Mouse (Mus musculus): ENCODE data around the gene Tbc1d22a. TPM values are rescaled to one million over a fixed set of nuclear protein-coding genes. Genes with fewer than 3 reads are reported as not detected.

Gene Tbc1d22a
- total RNA-seq, 2 experiments from 2014 or later, result 23.2 to 24.5 TPM

DNA sequence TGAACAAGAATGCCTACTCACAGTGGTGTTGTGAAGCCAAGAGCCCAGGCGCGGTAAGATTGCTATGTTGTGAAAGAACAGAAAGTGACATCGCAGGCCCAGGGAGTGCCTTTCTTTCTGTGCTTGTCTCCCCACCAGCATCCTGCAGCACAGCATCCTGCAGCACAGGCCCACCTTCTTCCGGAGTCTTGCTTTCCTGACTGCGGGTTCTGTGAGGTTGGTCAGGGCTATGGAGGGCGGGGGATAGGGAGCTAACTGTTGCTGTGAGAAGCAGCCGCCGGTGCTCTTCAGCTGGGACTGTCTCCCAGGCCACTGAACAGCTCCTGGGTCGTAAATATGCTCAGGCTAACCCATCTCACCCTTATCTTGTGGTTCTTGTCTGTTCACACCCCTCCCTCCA, 131.6 kb downstream of the Tbc1d22a start:
- intact Hi-C loops (cut with DNase I), result no loop called here
- no peak for DNase-seq (ENCODE audit: low spot score in 2 of 2)

DNA sequence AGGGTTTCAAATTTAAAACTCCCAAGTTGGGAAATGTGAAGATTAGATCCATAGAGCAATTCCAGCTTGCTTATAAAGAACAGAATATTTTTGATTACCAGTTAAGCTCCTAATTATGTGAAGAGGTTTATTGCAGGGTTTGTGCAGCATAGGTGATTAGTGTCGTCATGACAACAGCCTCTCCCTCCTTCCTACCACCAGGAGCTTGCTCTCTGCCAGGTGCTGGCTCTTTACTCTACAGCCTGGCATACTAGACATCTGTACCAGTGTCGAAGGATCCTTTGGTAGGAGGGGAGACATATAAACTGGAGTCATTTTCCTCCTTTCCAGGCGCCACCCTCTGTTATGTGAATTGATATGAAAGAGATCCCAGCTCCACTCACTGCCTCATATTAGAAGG, 132.3 kb downstream of the Tbc1d22a start:
- DNase-seq (ENCODE audit: low spot score in 2 of 2), result no peak
- intact Hi-C loops (cut with DNase I), result no loop called here

DNA sequence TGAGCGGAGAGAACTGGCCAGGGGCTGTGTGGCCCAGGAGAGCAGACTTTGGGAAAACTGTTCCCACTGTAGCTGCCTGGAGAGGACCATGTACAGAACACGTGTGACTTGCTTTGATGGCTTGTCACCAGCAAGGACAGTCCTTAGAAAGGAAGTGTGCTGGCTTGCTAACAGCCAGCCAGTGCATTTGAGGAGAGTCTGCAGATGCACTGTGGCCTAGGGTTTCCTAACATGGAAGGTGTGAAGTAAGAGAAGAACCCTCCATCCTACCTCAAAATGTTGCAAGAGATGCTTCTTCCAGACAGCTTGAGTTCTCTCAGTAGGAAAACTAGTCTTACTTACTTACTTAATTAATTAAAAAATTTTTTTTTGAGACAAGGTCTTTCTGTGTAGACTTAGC, 140.7 kb downstream of the Tbc1d22a start:
- intact Hi-C loops (cut with DNase I), result no loop called here

DNA sequence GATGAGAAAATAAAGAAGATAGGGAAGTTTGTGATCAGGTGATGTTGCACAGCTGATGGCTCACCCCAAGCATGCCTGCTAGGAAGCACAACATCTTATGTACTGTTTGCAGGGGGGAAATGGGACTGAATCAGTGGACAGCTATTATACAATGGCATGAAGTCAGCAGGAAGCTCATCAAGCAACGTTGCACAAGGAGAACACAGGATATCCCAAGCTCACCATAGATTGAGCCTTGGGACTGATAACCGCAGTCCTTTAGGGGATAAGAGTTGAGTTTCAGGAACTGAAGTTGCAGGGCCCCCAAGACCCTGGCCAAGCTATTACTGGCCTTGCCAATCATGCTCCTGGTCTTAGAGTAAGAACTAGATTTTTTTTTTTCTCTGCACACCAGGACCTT, 141.6 kb downstream of the Tbc1d22a start:
- intact Hi-C loops (cut with DNase I), result no loop called here
- DNase-seq (ENCODE audit: low spot score in 2 of 2), result no peak

More for the DNA sequence above, 140.7 kb downstream of the Tbc1d22a start:
- DNase-seq (ENCODE audit: low spot score in 2 of 2), result no peak

DNA sequence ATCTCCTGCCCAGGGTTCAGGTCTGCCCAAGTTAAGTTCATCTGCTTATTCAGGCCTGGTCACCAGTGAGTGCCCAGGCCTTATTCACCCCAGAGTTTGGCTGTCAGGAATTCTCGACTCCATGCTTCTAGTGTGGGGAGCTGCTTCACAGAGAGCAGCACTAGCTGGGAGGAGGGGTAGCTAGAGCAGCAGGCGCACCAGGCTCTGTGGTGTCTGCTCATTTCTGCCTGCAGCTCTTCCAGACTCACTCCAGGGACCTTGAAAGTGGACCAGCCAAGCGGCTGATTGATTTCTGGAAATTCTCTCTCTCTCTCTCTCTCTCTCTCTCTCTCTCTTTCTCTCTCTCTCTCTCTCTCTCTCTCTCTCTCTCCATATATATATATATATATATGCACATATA, 146.1 kb downstream of the Tbc1d22a start:
- DNase-seq (ENCODE audit: low spot score in 2 of 2), result no peak
- intact Hi-C loops (cut with DNase I), result no loop called here

DNA sequence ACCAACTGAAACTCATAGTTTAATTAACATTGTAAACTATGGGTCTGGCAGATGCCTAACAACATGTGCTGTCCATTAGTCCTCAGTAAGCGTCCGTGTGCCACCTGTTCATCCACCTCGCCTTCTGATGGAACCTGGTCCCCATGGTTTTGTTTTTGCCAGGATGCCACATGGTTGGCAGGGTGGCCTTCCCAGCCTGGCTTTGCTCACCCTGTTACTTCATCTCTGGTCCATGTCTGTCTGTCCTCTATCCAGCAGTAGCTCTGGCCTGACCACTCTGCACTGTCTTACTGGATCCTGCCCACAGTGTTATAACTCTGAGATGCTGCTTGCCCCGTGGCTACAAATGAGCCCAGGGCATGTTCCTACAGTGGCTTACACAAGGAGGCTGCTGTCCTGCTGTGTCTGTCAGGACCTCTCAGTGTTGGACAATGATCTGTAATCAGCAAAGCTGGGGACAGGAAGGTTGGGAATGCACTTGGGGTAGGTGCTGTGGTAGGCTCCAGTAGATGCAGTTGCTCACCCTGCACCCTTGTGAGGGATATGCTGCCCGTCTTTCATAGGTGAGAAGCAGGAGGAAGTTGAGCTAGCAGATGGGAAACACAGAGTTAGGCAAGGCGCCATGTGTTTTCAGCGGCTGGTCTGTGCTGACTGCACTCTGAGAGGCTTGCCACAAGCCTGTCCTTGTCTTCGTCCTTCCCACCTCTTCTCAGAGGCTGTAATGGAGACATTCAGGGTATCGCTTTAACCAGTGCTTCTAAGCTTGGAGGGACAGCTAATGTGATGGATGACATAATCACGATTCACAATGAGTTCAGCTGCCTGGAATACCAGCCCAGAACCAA, 148.3 kb downstream of the Tbc1d22a start:
- peak; percentile 57 to 60 for DNase-seq (ENCODE audit: low spot score in 2 of 2)
- intact Hi-C loops (cut with DNase I), result no loop called here

DNA sequence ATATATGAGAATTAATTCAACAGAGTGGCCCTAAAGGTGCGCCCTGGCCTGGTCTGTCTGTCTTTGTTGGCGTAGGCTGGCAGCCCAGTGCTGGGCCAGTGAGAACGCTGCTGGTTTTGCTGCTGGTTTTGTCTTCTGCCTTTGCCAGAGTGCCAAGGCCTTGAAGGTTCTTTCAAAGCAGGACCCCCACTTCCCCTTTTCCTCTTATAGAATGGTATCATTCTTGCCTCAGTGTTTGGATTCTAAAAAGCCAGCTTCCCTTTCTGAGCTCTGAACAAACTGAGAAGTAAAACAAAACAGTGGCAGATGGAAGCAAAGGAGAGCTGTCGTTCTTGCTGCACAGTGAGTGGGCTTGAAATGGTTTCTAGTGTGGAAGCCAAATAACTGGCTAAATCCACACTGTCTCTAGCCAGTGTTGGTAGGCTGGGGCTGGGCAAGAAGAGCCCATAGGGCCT, 149.6 kb downstream of the Tbc1d22a start:
- intact Hi-C loops (cut with DNase I), result no loop called here
- DNase-seq (ENCODE audit: low spot score in 2 of 2), result peak; percentile 44 to 67

DNA sequence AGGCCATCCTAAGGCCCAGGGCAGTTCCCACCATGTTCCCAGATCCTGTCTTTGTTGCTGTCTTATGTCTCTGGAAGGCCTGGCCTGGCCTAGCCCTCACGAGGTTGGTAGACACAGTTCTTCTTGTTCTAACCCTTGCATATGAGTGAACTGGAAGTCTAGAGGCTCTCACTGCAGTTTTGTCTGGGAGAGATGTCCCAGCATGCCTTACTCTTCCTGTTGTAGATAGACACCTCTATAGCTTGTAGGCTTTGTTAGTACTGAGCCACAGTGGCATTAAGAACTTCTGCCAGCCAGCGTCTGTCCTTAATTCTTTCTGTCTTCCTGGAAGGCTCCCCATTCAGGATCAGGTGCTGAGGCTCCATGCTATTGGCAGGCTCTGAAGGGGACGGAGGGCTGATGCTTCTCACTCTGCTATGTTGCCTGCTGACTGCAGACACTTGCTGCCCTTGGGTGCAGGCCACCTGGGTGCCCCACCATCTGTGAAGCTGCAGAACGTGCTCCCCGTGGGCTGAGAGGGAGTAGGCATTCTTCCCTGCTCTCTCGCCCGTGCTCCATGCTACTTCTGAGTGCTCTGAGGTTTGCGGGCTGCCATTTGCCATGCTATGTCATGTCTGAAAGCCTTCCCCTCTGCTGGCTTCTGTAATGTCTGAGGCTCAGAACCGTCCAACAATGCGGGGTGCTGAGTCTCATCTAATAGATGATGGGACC, 150.8 kb downstream of the Tbc1d22a start:
- DNase-seq (ENCODE audit: low spot score in 2 of 2), result no peak
- intact Hi-C loops (cut with DNase I), result no loop called here

DNA sequence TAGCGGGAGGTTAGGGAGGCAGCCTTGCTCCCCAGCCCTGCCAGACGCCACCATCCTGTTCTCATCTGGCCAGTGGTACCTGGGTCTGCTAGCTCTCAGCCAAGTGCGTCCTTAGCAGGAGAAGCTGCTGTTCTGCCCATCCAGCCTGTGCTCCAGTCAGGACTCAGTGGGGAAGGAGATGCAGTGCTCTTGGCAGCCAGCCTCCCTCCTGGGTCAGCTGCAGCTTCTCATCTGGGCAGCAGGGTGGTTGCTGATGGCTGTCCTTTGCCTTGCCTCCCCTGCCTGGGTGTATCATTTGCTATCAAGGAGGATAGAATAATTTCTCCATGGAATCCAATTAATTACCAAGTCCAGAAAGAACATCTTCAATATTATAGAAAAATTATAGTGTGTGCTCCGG, 152.5 kb downstream of the Tbc1d22a start:
- intact Hi-C loops (cut with DNase I), result no loop called here
- no peak for DNase-seq (ENCODE audit: low spot score in 2 of 2)

DNA sequence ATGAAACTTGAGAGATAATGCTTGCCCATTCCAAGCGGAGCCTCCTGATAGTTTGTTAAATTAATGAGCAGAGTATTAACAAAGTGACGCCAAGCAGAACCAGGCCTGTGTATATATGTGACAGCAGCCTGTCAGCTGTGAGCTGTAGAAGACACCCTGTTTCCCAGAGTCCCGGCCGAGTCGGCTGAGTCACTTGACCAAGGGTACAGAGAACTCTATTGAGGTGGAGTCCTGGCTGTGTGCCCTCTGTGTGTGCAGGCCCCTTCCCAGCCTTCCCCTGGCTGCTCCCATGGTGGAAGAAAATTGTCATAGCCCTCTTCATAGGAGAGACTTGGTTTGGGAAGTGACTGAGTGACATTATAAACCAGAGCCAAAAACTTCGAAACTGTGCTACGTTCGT, 153.0 kb downstream of the Tbc1d22a start:
- intact Hi-C loops (cut with DNase I), result no loop called here
- DNase-seq (ENCODE audit: low spot score in 2 of 2), result no peak

DNA sequence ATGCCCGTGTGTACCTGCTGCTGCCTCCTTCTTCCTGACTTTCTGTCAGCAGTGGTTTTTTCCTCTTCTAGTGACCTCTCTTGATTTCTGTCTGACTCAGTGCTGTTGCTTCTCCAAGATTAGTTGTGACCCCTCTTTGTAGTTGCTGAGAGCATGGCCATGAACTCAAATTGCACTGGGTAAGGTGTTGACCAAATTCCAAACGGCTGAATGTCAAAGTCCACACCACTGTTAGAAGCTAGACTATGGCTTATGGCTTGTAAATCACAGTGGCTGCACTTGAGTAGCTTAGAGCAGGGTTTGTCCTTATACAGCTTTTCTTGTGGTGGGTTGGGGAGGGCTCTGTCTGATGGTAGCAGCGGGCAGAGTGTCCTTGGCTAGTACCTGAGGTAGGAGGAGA, 156.6 kb downstream of the Tbc1d22a start:
- intact Hi-C loops (cut with DNase I), result no loop called here

DNA sequence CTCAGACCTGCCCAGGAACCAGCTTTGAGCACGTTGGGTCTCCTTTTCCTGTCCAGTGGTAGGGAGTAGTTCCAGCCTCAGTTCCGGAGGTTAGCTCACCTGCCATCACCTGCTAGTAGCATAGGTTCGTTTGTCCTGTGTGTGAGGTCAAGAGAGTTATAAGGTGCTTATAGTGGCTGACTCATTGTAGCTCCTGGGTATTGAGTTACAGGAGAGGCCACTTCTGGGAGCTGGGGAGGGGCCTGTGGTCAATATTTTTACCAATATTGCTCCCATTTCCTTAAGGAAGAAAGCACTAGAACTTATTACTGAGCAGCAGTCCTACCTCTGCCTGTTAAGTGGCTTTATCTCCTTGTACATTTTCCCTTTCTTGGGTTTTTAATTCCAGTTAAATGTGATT, 161.0 kb downstream of the Tbc1d22a start:
- intact Hi-C loops (cut with DNase I), result no loop called here
- no peak for DNase-seq (ENCODE audit: low spot score in 2 of 2)

More for the DNA sequence above, 156.6 kb downstream of the Tbc1d22a start:
- DNase-seq (ENCODE audit: low spot score in 2 of 2), result no peak

DNA sequence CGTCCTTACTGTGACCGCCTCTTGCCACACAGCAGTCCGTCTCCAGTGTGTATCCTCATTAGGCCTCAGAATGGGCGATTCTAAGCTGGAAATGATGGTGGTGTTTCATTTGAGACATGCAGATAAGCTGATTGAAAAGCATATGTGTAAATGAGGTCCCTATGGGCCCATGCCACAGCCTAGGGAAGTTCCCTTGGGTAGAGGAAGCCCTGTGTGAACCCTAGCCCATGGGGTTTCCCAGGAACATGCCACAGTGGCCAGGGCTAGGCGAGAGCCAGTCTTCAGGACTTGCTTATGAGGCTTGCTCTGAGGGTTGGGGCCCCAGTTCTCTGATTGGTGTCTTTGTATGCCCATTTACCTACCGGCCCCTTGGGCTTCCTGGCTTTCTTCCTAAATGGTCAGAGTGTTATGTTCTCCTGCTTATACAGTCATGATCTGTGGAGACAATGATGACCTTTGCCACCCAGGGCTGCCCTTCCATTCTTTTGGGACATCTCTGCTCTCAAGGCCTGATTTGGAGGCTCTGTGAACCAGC, 161.7 kb downstream of the Tbc1d22a start:
- no peak for DNase-seq (ENCODE audit: low spot score in 2 of 2)
- intact Hi-C loops (cut with DNase I), result no loop called here

DNA sequence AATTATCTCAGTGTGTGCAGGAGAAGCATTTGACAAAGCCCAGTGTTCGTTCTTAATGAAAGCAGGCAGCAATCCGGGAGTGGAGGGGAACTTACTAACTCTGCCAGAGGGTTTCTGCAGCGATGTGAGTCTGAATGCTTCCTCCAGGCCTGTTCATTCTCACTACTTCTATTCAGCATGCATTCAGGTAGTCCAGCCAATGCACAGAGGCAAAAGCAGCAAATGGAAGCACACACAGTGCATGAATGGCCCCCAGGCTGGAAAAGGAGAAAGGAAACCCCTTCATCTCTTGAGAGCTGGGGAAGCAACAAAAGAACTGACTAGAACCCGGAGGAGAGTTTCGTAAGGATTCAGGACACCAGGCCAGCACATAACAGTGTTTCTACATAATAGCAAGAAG, 169.0 kb downstream of the Tbc1d22a start:
- intact Hi-C loops (cut with DNase I), result no loop called here

DNA sequence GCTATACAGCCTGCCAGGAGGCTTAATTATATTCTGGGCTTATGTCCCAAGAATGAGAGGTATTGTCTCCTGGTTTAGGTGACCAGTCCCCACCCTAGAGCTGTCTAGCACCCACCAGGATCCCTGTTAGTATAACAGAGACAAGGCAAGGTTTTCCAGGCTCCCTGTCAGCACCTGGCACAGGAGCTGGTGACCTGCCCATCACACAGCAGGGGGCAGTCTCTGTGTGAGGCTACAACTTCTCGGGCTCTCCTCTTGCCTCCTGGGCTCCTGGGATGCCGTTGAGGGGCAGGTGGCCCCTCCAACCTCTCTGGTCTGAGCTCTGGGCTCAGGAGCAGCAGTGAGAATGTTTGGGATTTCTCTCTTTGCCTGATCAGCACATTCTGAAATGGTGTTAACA, 171.2 kb downstream of the Tbc1d22a start:
- DNase-seq (ENCODE audit: low spot score in 2 of 2), result no peak
- intact Hi-C loops (cut with DNase I), result no loop called here

More for the DNA sequence above, 169.0 kb downstream of the Tbc1d22a start:
- no peak for DNase-seq (ENCODE audit: low spot score in 2 of 2)

DNA sequence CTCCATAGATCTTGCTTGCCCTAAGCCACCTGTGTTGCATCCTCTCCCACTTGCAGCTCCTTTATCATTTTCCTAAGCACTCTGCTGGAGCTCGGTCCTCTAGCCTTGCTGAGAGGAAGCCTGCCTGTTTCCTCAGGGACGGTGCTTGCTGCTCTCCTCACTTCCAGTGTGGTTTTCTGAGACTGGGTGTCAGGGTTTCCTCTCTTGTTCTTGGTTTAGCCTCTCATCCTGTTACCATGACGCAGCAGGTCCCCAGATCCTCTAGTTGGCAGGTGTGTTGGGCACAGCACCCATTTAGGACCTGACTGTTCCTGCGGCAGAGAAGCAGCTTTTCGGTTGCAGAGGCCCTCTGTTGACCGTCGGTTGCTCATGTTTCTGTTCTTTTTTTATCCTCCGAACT, 172.1 kb downstream of the Tbc1d22a start:
- intact Hi-C loops (cut with DNase I), result no loop called here

DNA sequence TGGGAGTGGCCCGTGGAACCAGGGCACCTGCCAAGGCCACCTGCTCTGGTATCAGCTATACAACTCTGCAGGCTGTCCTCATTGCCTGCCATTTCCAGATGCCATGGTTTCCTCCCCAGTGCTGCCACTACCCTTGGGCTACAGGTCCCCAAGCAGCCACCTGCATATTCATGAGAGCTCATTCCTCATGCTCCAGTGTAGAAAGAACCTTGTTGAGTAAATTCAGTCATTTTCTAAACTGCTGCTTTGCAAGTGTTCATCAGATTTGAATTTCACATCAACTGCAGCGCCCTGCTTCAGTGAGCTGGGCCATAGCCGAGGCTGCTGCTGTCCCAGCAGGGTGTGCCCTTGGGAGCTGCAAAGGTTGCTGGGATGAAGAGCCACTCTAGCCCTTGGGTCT, 174.3 kb downstream of the Tbc1d22a start:
- intact Hi-C loops (cut with DNase I), result no loop called here
- DNase-seq (ENCODE audit: low spot score in 2 of 2), result no peak

More for the DNA sequence above, 172.1 kb downstream of the Tbc1d22a start:
- no peak for DNase-seq (ENCODE audit: low spot score in 2 of 2)

DNA sequence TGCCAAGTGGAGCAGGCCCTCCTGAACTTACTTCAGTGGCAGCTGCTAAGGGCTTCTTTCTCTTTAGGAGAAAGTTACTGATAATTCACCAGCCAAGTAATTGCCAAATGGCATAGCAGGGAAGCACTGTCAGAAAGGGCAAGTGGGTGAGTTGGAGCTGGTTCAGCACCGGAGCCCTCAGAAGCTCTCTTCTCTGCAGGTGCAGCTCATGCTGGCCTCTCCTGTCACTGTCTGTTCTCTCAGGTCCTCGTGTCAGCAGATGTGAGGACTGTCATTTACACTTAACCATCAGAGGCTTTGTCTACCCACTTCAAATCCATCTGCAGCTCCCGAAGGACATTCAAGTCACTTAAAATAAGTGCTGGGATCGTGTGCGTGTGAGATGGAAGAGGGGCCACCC, 190.6 kb downstream of the Tbc1d22a start:
- intact Hi-C loops (cut with DNase I), result loop anchor here (5.0 kb wide), 1 partner anchor 153 kb away; no protein-coding TSS in a partner anchor
- no peak for DNase-seq (ENCODE audit: low spot score in 2 of 2)

DNA sequence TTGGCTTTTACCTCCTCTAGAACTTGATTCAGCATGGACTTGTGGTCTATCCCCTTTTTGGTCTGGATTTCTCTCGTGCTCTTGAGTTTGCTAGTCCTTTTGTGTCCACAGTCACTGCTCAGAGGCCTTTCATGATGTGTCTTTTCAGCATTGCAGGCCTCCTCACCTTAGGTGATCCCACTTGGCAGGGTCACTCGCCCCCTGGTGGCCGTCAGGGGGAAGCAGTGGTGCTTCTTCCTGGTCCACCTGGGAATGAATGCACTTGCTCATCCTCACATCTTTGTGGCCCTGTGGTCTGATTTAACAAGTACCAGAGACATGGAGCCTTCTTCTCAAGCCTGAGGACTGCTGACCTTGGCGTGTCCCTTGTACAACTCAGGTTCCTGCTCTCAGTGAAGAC, 191.3 kb downstream of the Tbc1d22a start:
- peak in 1 of 2 experiments; percentile 41 for DNase-seq (ENCODE audit: low spot score in 2 of 2)
- intact Hi-C loops (cut with DNase I), result loop anchor here (5.0 kb wide), 1 partner anchor 153 kb away; no protein-coding TSS in a partner anchor

DNA sequence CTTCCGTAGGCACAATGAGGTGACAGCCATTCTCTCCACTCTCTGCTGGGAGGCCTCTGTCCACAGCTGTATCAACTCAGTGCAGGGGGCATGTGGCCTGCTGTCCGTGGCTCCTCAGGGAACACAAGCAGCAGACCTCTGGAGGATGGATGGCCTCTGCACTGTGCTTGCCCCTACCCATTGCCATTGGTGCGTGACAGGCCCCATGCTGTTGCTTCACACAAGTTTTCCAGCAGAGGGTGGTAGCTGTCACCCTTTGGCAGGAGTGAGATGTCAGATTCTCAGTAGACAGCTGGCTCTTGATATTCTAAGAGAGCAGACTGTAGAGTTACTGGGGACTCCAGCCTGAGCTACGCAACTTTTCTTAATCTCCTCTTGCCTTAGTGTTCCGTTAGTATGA, 195.1 kb downstream of the Tbc1d22a start:
- intact Hi-C loops (cut with DNase I), result loop anchor here (5.0 kb wide), 1 partner anchor 157 kb away; no protein-coding TSS in a partner anchor
- DNase-seq (ENCODE audit: low spot score in 2 of 2), result no peak
